Mouse (Mus musculus): ENCODE measurements around the gene Gfy.

The Gfy gene

GRCm38 (mm10) chr7:45149545-45149944, 29.8 kb downstream of the Gfy start:
- DNase-seq (ENCODE audit: low read depth, low spot score), result no peak

- no peak for DNase-seq (ENCODE audit: low read depth, low spot score)
Observed at GRCm38 (mm10) chr7:45148534-45149098, 30.8 kb downstream of the Gfy start.

GRCm38 (mm10) chr7:45147899-45148298, 31.5 kb downstream of the Gfy start:
- no peak for DNase-seq (ENCODE audit: low read depth, low spot score)

GRCm38 (mm10) chr7:45147267-45147666, 32.1 kb downstream of the Gfy start:
- DNase-seq (ENCODE audit: low read depth, low spot score), result no peak

- no peak for DNase-seq (ENCODE audit: low read depth, low spot score)
Observed at GRCm38 (mm10) chr7:45145460-45145859, 33.9 kb downstream of the Gfy start.

GRCm38 (mm10) chr7:45144368-45145174, 34.8 kb downstream of the Gfy start:
- DNase-seq (ENCODE audit: low read depth, low spot score), result no peak

GRCm38 (mm10) chr7:45141914-45142313, 37.5 kb downstream of the Gfy start:
- DNase-seq (ENCODE audit: low read depth, low spot score), result no peak

GRCm38 (mm10) chr7:45141319-45141718, 38.0 kb downstream of the Gfy start:
- DNase-seq (ENCODE audit: low read depth, low spot score), result no peak

- DNase-seq (ENCODE audit: low read depth, low spot score), result no peak
Observed at GRCm38 (mm10) chr7:45139904-45140723, 39.3 kb downstream of the Gfy start.

- DNase-seq (ENCODE audit: low read depth, low spot score), result no peak
Observed at GRCm38 (mm10) chr7:45138403-45138802, 41.0 kb downstream of the Gfy start.

GRCm38 (mm10) chr7:45137171-45138006, 42.0 kb downstream of the Gfy start:
- no peak for DNase-seq (ENCODE audit: low read depth, low spot score)

- DNase-seq (ENCODE audit: low read depth, low spot score), result peak; percentile 72
Observed at GRCm38 (mm10) chr7:45135993-45136567, 43.3 kb downstream of the Gfy start, which contains the start of the genes Gm45713 and Flt3l. Gene Gm45713, minus strand, starts transcription at chr7:45136231. Gene Flt3l, minus strand, starts transcription at chr7:45136432.

- no peak for DNase-seq (ENCODE audit: low read depth, low spot score)
Observed at GRCm38 (mm10) chr7:45135370-45135769, 44.0 kb downstream of the Gfy start.

GRCm38 (mm10) chr7:45134544-45135026, 44.8 kb downstream of the Gfy start:
- no peak for DNase-seq (ENCODE audit: low read depth, low spot score)

GRCm38 (mm10) chr7:45133446-45134159, 45.8 kb downstream of the Gfy start:
- DNase-seq (ENCODE audit: low read depth, low spot score), result no peak

GRCm38 (mm10) chr7:45131850-45132249, 47.5 kb downstream of the Gfy start:
- no peak for DNase-seq (ENCODE audit: low read depth, low spot score)

GRCm38 (mm10) chr7:45129776-45130512, 49.4 kb downstream of the Gfy start:
- DNase-seq (ENCODE audit: low read depth, low spot score), result no peak

- peak; percentile 68 for DNase-seq (ENCODE audit: low read depth, low spot score)
Observed at GRCm38 (mm10) chr7:45129318-45129717, 50.1 kb downstream of the Gfy start.

GRCm38 (mm10) chr7:45128624-45129246, 50.6 kb downstream of the Gfy start, which contains the start of gene Rpl13a:
Gene Rpl13a, minus strand, starts transcription at chr7:45128761.
- peak; percentile 100 for DNase-seq (ENCODE audit: low read depth, low spot score)

Measured in forelimb bud, embryonic 11.5 days (tissue).